Mouse (Mus musculus) liver, postnatal 0 days (tissue): ENCODE measurements around the gene Bola1.

ENCODE experiments used
- CTCF ChIP-seq: sonication (generic); IDR thresholded peaks from 2 replicates; pipeline ENCODE4 v1.5.1; 2016; ENCODE audit warnings: antibody characterized with exemption, low read depth
- EP300 ChIP-seq: IDR thresholded peaks from 2 replicates; pipeline ENCODE4 v1.6.1; 2016; ENCODE audit warnings: antibody characterized with exemption, low read depth, mild to moderate bottlenecking

GRCm38 (mm10) chr3:96192977-96193376 is 26.5 kb downstream of the Bola1 start:
- TF ChIP-seq CTCF: no peak
- TF ChIP-seq EP300: no peak
